Mouse (Mus musculus) lung, embryonic 14.5 days (tissue): ENCODE measurements at regions not wholly inside any gene's neighbourhood (a gene's known extent, or its start where the extent isn't known, plus 50 kb on each side); places are given as distances from the start of the nearest gene placed in this dataset.
A peak's percentile ranks its signal among the peaks of the same experiment; 100 is the strongest.

Source experiments
- ATAC-seq: fragments of 200-750 bp; cut with Nextera tagmentation; 2 replicates; pipeline ENCODE4 v1.8.0; 2017; ENCODE audit warnings: mild to moderate bottlenecking, moderate TSS enrichment, moderate library complexity; ENCODE audit not compliant: insufficient read depth
- DNase-seq: peaks from one replicate; pipeline ENCODE4 v3.0.0-alpha.2; 2015
- H3K27ac ChIP-seq: fragments of 300-500 bp; sonication (generic); 2 replicates; pipeline ENCODE4 v1.5.1; 2014; ENCODE audit warnings: low read depth, mild to moderate bottlenecking, moderate library complexity
- H3K27me3 ChIP-seq: fragments of 300-500 bp; sonication (generic); 2 replicates; pipeline ENCODE4 v1.6.1; 2014; ENCODE audit warnings: low read length, control low read depth; ENCODE audit not compliant: insufficient read depth
- H3K36me3 ChIP-seq: fragments of 300-500 bp; sonication (generic); 2 replicates; pipeline ENCODE4 v1.6.1; 2014; ENCODE audit warnings: control low read depth; ENCODE audit not compliant: insufficient read depth
- H3K4me1 ChIP-seq: fragments of 300-500 bp; sonication (generic); 2 replicates; pipeline ENCODE4 v1.6.1; 2014; ENCODE audit warnings: antibody characterized with exemption, control low read depth; ENCODE audit not compliant: insufficient read depth
- H3K4me2 ChIP-seq: fragments of 300-500 bp; sonication (generic); 2 replicates; pipeline ENCODE4 v1.6.1; 2014; ENCODE audit warnings: mild to moderate bottlenecking
- H3K4me3 ChIP-seq: fragments of 300-500 bp; sonication (generic); 2 replicates; pipeline ENCODE4 v1.5.1; 2014; ENCODE audit warnings: low read depth, low read length
- H3K9ac ChIP-seq: fragments of 300-500 bp; sonication (generic); 2 replicates; pipeline ENCODE4 v1.6.1; 2014
- H3K9me3 ChIP-seq: fragments of 300-500 bp; sonication (generic); 2 replicates; pipeline ENCODE4 v1.6.1; 2016; ENCODE audit warnings: low read depth, low read length, control low read depth
- CTCF ChIP-seq: IDR thresholded peaks from 2 replicates; pipeline ENCODE4 v1.5.1; 2016; ENCODE audit warnings: antibody characterized with exemption, low read depth
- WGBS: fragments of 180-500 bp; shearing (Covaris S2); extraction: QIAGEN DNeasy Blood & Tissue Kit; methylation state at CpG from one replicate; pipeline ENCODE4 v1.1.7; 2014; 5-methylcytosine and 5-hydroxymethylcytosine counted together

- H3K9ac ChIP-seq = no peak overlapping the region
- DNase-seq = peak; percentile 92
- no peak overlapping the region for H3K4me3 ChIP-seq
- H3K4me2 ChIP-seq = no peak overlapping the region
- H3K9me3 ChIP-seq = no peaks in the 10 kb centered on the region
- H3K27ac ChIP-seq = no peak overlapping the region
- no peak for TF ChIP-seq CTCF
- 14% methylated on average over 5 of the region's 5 CpGs for WGBS
- no peaks in the 10 kb centered on the region for H3K4me1 ChIP-seq
- ATAC-seq = peak; percentile 92
- H3K36me3 ChIP-seq = no peaks in the 10 kb centered on the region
- H3K27me3 ChIP-seq = no peaks in the 10 kb centered on the region
Observed at GRCm38 (mm10) chr11:48605223-48605824, 194.8 kb upstream of the Rack1 start.

- ATAC-seq (no peak), DNase-seq (peak; percentile 27)
- 72% methylated on average over 1 of the region's 1 CpGs for WGBS
- no peak overlapping the region for H3K9ac ChIP-seq
- H3K36me3 ChIP-seq = no peaks in the 10 kb centered on the region
- no peaks in the 10 kb centered on the region for H3K9me3 ChIP-seq
- no peak overlapping the region for H3K4me3 ChIP-seq
- no peak overlapping the region for H3K27ac ChIP-seq
- H3K4me2 ChIP-seq = no peak overlapping the region
- H3K4me1 ChIP-seq = peaks cover 7% of the 10 kb centered on the region; the same call in 1 of the 2 replicates
- H3K27me3 ChIP-seq = no peaks in the 10 kb centered on the region
- no peak for TF ChIP-seq CTCF
Observed at GRCm38 (mm10) chr11:48601096-48601495, 199.0 kb upstream of the Rack1 start.

GRCm38 (mm10) chr11:48599573-48600127 lies 200.5 kb upstream of the Rack1 start:
- H3K9me3 ChIP-seq = no peaks in the 10 kb centered on the region
- TF ChIP-seq CTCF = no peak
- no peak overlapping the region for H3K4me2 ChIP-seq
- H3K9ac ChIP-seq = no peak overlapping the region
- ATAC-seq (no peak), DNase-seq (peak; percentile 71)
- no peaks in the 10 kb centered on the region for H3K36me3 ChIP-seq
- 44% methylated on average over 5 of the region's 5 CpGs for WGBS
- no peaks in the 10 kb centered on the region for H3K27me3 ChIP-seq
- peaks cover 7% of the 10 kb centered on the region; the same call in 1 of the 2 replicates for H3K4me1 ChIP-seq
- no peak overlapping the region for H3K4me3 ChIP-seq
- peak overlapping the region; percentile 16; the same call in 1 of the 2 replicates for H3K27ac ChIP-seq

GRCm38 (mm10) chr11:48599033-48599432 lies 201.1 kb upstream of the Rack1 start:
- peak; percentile 62 for ATAC-seq

GRCm38 (mm10) chr11:48594429-48594828 lies 205.7 kb upstream of the Rack1 start:
- no peak overlapping the region for H3K4me3 ChIP-seq
- TF ChIP-seq CTCF = no peak
- DNase-seq (peak; percentile 33), ATAC-seq (no peak)
- H3K4me2 ChIP-seq = no peak overlapping the region
- H3K4me1 ChIP-seq = peaks cover 2% of the 10 kb centered on the region; the same call in 1 of the 2 replicates
- WGBS = 24% methylated on average over 5 of the region's 5 CpGs
- H3K27me3 ChIP-seq = no peaks in the 10 kb centered on the region
- H3K9me3 ChIP-seq = no peaks in the 10 kb centered on the region
- H3K9ac ChIP-seq = no peak overlapping the region
- no peak overlapping the region for H3K27ac ChIP-seq
- H3K36me3 ChIP-seq = no peaks in the 10 kb centered on the region

More at GRCm38 (mm10) chr11:48599033-48599432, 201.1 kb upstream of the Rack1 start:
- Histone ChIP-seq H3K9ac (no peak overlapping the region), H3K9me3 (no peaks in the 10 kb centered on the region), H3K4me2 (no peak overlapping the region), H3K27ac (no peak overlapping the region), H3K27me3 (no peaks in the 10 kb centered on the region), H3K36me3 (no peaks in the 10 kb centered on the region), H3K4me1 (peaks cover 7% of the 10 kb centered on the region; the same call in 1 of the 2 replicates), H3K4me3 (no peak overlapping the region)
- peak; percentile 48 for DNase-seq
- TF ChIP-seq CTCF = no peak

- Histone ChIP-seq H3K4me3 (no peak overlapping the region), H3K36me3 (no peaks in the 10 kb centered on the region), H3K27ac (no peak overlapping the region), H3K9ac (no peak overlapping the region), H3K9me3 (no peaks in the 10 kb centered on the region), H3K27me3 (no peaks in the 10 kb centered on the region), H3K4me2 (no peak overlapping the region), H3K4me1 (no peaks in the 10 kb centered on the region)
- ATAC-seq (peak; percentile 84), DNase-seq (peak; percentile 86)
- 23% methylated on average over 9 of the region's 9 CpGs for WGBS
- peak; percentile 92 for TF ChIP-seq CTCF
Observed at GRCm38 (mm10) chr11:48588833-48589649, 211.1 kb upstream of the Rack1 start.

GRCm38 (mm10) chr11:48568769-48569168 lies 231.4 kb upstream of the Rack1 start:
- Histone ChIP-seq H3K27me3 (no peaks in the 10 kb centered on the region), H3K9me3 (no peaks in the 10 kb centered on the region), H3K4me2 (no peak overlapping the region), H3K36me3 (no peaks in the 10 kb centered on the region), H3K9ac (no peak overlapping the region), H3K4me1 (peaks cover 13% of the 10 kb centered on the region), H3K27ac (peak overlapping the region; percentile 77), H3K4me3 (no peak overlapping the region)
- DNase-seq (peak; percentile 70), ATAC-seq (no peak)
- 60% methylated on average over 3 of the region's 3 CpGs for WGBS
- TF ChIP-seq CTCF = no peak
